In genomic region chr14:103682633-103683390, GRCm38 (mm10) we compare ENCODE assay signal across 16 mouse cellular contexts. TPM values are rescaled to one million over a fixed set of nuclear protein-coding genes. Genes with fewer than 3 reads are reported as not detected.
DNase-seq lines count a peak whose midpoint lies in the region; ATAC-seq lines count a peak whose summit lies in the region.
"Had no signal": no experiment of that assay in that cellular context is flagged by ENCODE, and none has a peak within 500 bp of the region (broad histone marks: within the 10 kb centered on the region; RNA-seq: fewer than 3 reads in every experiment).

No protein-coding gene starts in this region.

- peaks cover 26% of the 10 kb centered on the region for H3K36me3 ChIP-seq in hindbrain, embryonic 10.5 days
- peaks cover 12% of the 10 kb centered on the region for H3K36me3 ChIP-seq in hindbrain, embryonic 13.5 days
- H3K36me3 ChIP-seq in midbrain, embryonic 13.5 days = peaks cover 16% of the 10 kb centered on the region
- 0 out of 2 replicates have a peak, but pooled peaks cover 9% of the 10 kb centered on the region for H3K36me3 ChIP-seq in midbrain, embryonic 15.5 days (replicated peaks)
- peaks cover 9% of the 10 kb centered on the region for H3K36me3 ChIP-seq in hindbrain, embryonic 12.5 days
- H3K36me3 ChIP-seq: kidney, embryonic 15.5 days had no signal

- H3K9ac ChIP-seq in hindbrain, embryonic 13.5 days = no peak overlapping the region
- no peak overlapping the region for H3K9ac ChIP-seq in midbrain, embryonic 13.5 days (replicated peaks)
- H3K9ac ChIP-seq in midbrain, embryonic 15.5 days = no peak overlapping the region
- H3K9ac ChIP-seq in hindbrain, embryonic 12.5 days = no peak overlapping the region
- H3K9ac ChIP-seq: hindbrain, embryonic 15.5 days; kidney, embryonic 15.5 days; liver, postnatal 0 days had no signal

- intact Hi-C loops in heart, postnatal 25 days (cut with DNase I) = no loop called here

- H3K4me3 ChIP-seq in hindbrain, embryonic 10.5 days = no peak overlapping the region
- no peak overlapping the region for H3K4me3 ChIP-seq in hindbrain, embryonic 13.5 days
- H3K4me3 ChIP-seq in midbrain, embryonic 13.5 days (replicated peaks) = no peak overlapping the region
- H3K4me3 ChIP-seq in midbrain, embryonic 15.5 days = no peak overlapping the region
- no peak overlapping the region for H3K4me3 ChIP-seq in hindbrain, embryonic 12.5 days
- H3K4me3 ChIP-seq: hindbrain, embryonic 15.5 days; kidney, embryonic 15.5 days had no signal

- no peak overlapping the region for H3K27ac ChIP-seq in hindbrain, embryonic 10.5 days
- H3K27ac ChIP-seq in hindbrain, embryonic 13.5 days = no peak overlapping the region
- H3K27ac ChIP-seq in midbrain, embryonic 13.5 days = no peak overlapping the region; the same call in 1 of the 2 replicates
- no peak overlapping the region for H3K27ac ChIP-seq in midbrain, embryonic 15.5 days
- no peak overlapping the region for H3K27ac ChIP-seq in hindbrain, embryonic 12.5 days
- H3K27ac ChIP-seq: hindbrain, embryonic 15.5 days; kidney, embryonic 15.5 days had no signal

- 49% methylated on average over 9 of the region's 9 CpGs for WGBS in hindbrain, embryonic 10.5 days
- 37% methylated on average over 9 of the region's 9 CpGs for WGBS in hindbrain, embryonic 13.5 days
- 34% methylated on average over 9 of the region's 9 CpGs for WGBS in midbrain, embryonic 13.5 days
- WGBS in midbrain, embryonic 15.5 days = 28% methylated on average over 9 of the region's 9 CpGs
- WGBS in hindbrain, embryonic 12.5 days = 42% methylated on average over 9 of the region's 9 CpGs

- DNase-seq in hindbrain, embryonic 10.5 days (ENCODE audit: low spot score) = peak; percentile 25
- DNase-seq in c-Kit-positive CD71-positive TER-119-positive erythroid progenitor cells, embryonic 14.5 days (ENCODE audit: low spot score) = no peak
- DNase-seq in heart, postnatal 25 days (ENCODE audit: low spot score) = no peak
- DNase-seq: cerebellum, adult 18-20 months; gastrocnemius, postnatal 14 days; liver, postnatal 0 days; lung, postnatal 36 days; right cerebral cortex, postnatal 25 days had no signal

- no peak for ATAC-seq in hindbrain, embryonic 13.5 days (ENCODE audit: low FRiP score)
- ATAC-seq in midbrain, embryonic 13.5 days = peak; percentile 50; the same call in 1 of the 2 replicates
- no peak for ATAC-seq in midbrain, embryonic 15.5 days (replicated peaks)
- ATAC-seq in hindbrain, embryonic 12.5 days (ENCODE audit: low FRiP score) = peak; percentile 32; the same call in 1 of the 2 replicates
- ATAC-seq: activated CD4-positive, CD25-positive, alpha-beta regulatory T cell, adult 4 months; liver, postnatal 0 days had no signal

- H3K27me3 ChIP-seq in hindbrain, embryonic 10.5 days (ENCODE audit: insufficient read depth, poor library complexity, severe bottlenecking) = no peaks in the 10 kb centered on the region
- H3K27me3 ChIP-seq in hindbrain, embryonic 13.5 days = no peaks in the 10 kb centered on the region
- H3K27me3 ChIP-seq in midbrain, embryonic 13.5 days = no peaks in the 10 kb centered on the region
- H3K27me3 ChIP-seq in midbrain, embryonic 15.5 days (replicated peaks) = no peaks in the 10 kb centered on the region
- H3K27me3 ChIP-seq in hindbrain, embryonic 12.5 days = no peaks in the 10 kb centered on the region
- H3K27me3 ChIP-seq: hindbrain, embryonic 15.5 days; kidney, embryonic 15.5 days had no signal

- peaks cover 53% of the 10 kb centered on the region for H3K4me1 ChIP-seq in hindbrain, embryonic 10.5 days (replicated peaks)
- H3K4me1 ChIP-seq in hindbrain, embryonic 13.5 days (replicated peaks) = peaks cover 55% of the 10 kb centered on the region
- peaks cover 55% of the 10 kb centered on the region for H3K4me1 ChIP-seq in midbrain, embryonic 13.5 days (replicated peaks)
- H3K4me1 ChIP-seq in midbrain, embryonic 15.5 days = peaks cover 54% of the 10 kb centered on the region
- H3K4me1 ChIP-seq in hindbrain, embryonic 12.5 days = peaks cover 45% of the 10 kb centered on the region

- H3K9me3 ChIP-seq in hindbrain, embryonic 10.5 days = peaks cover 4% of the 10 kb centered on the region; the same call in 1 of the 2 replicates
- no peaks in the 10 kb centered on the region for H3K9me3 ChIP-seq in hindbrain, embryonic 13.5 days
- no peaks in the 10 kb centered on the region for H3K9me3 ChIP-seq in midbrain, embryonic 13.5 days
- no peaks in the 10 kb centered on the region for H3K9me3 ChIP-seq in midbrain, embryonic 15.5 days
- no peaks in the 10 kb centered on the region for H3K9me3 ChIP-seq in hindbrain, embryonic 12.5 days (replicated peaks)
- H3K9me3 ChIP-seq: hindbrain, embryonic 15.5 days; kidney, embryonic 15.5 days had no signal

- no peak overlapping the region; the same call in 1 of the 2 replicates for H3K4me2 ChIP-seq in hindbrain, embryonic 13.5 days
- H3K4me2 ChIP-seq in midbrain, embryonic 13.5 days (replicated peaks) = no peak overlapping the region
- no peak overlapping the region for H3K4me2 ChIP-seq in midbrain, embryonic 15.5 days
- H3K4me2 ChIP-seq in hindbrain, embryonic 12.5 days (replicated peaks) = no peak overlapping the region
- H3K4me2 ChIP-seq: heart, embryonic 11.5 days; hindbrain, embryonic 15.5 days; kidney, embryonic 15.5 days had no signal

RNA-seq across cellular contexts. Expression of gene Slain1, which starts 32.8 kb away (rescaled TPM):
- polyA plus RNA-seq in hindbrain, embryonic 10.5 days (2016; fragmentation: Nextera tagmentation; extraction: Ambion mirVana) = 8.2 and 13.3 TPM in 2 replicates
- polyA plus RNA-seq in hindbrain, embryonic 13.5 days (2015; fragmentation: Nextera tagmentation; extraction: Ambion mirVana) = 14.2 and 15.4 TPM in 2 replicates
- 11.1 and 17.3 TPM in 2 replicates for polyA plus RNA-seq in midbrain, embryonic 13.5 days (2015; fragmentation: Nextera tagmentation; extraction: Ambion mirVana)
- polyA plus RNA-seq in midbrain, embryonic 15.5 days (2015; fragmentation: Nextera tagmentation; extraction: Ambion mirVana) = 21.7 TPM in 2 replicates
- 19.9 and 22.8 TPM in 2 replicates for polyA plus RNA-seq in hindbrain, embryonic 12.5 days (2016; fragmentation: Nextera tagmentation; extraction: Ambion mirVana)
- under 1 TPM; 0.11 to 0.29 TPM for total RNA-seq in heart, postnatal 25 days (2021)

Comparison
In these comparisons a context has a peak if more than half of its experiments do, and no peak if none do; other contexts are left out.
1. ATAC-seq: peak in midbrain, embryonic 13.5 days (single experiment) and hindbrain, embryonic 12.5 days (single experiment); none in hindbrain, embryonic 13.5 days (single experiment) and midbrain, embryonic 15.5 days (single experiment).